Mouse (Mus musculus): ENCODE measurements around the gene Spef2. TPM values are rescaled to one million over a fixed set of nuclear protein-coding genes. Genes with fewer than 3 reads are reported as not detected.
"Not testable (repeated sequence)": the region's sequence is repeated elsewhere in the genome, so short reads cannot be mapped to it uniquely, and the experiment has no call there.

Spef2 gene
- polyA plus RNA-seq, 1 experiment from 2014 or later, result 3.3 TPM

GRCm38 (mm10) chr15:9705830-9706450, 42.7 kb downstream of the Spef2 start:
- H3K27ac ChIP-seq, result no peak overlapping the region
- H3K79me2 ChIP-seq (ENCODE audit: inconsistent target), result no peaks in the 10 kb centered on the region
- no peak overlapping the region for H3K4me3 ChIP-seq (ENCODE audit: inconsistent target)
- WGBS (ENCODE audit: missing documents), result 10% methylated on average over 2 of the region's 2 CpGs
- H3K36me3 ChIP-seq (ENCODE audit: inconsistent target), result no peaks in the 10 kb centered on the region

GRCm38 (mm10) chr15:9701845-9702244, 46.8 kb downstream of the Spef2 start:
- Histone ChIP-seq H3K27ac (no peak overlapping the region), H3K4me3 (ENCODE audit: inconsistent target) (no peak overlapping the region), H3K36me3 (ENCODE audit: inconsistent target) (no peaks in the 10 kb centered on the region), H3K79me2 (ENCODE audit: inconsistent target) (no peaks in the 10 kb centered on the region)

GRCm38 (mm10) chr15:9691721-9692120, 56.9 kb downstream of the Spef2 start:
- H3K4me3 ChIP-seq (ENCODE audit: inconsistent target), result no peak overlapping the region
- H3K27ac ChIP-seq, result no peak overlapping the region
- H3K36me3 ChIP-seq (ENCODE audit: inconsistent target), result no peaks in the 10 kb centered on the region
- H3K79me2 ChIP-seq (ENCODE audit: inconsistent target), result no peaks in the 10 kb centered on the region

GRCm38 (mm10) chr15:9690845-9691244, 57.8 kb downstream of the Spef2 start:
- Histone ChIP-seq H3K36me3 (ENCODE audit: inconsistent target) (no peaks in the 10 kb centered on the region), H3K79me2 (ENCODE audit: inconsistent target) (no peaks in the 10 kb centered on the region), H3K27ac (no peak overlapping the region), H3K4me3 (ENCODE audit: inconsistent target) (no peak overlapping the region)
- WGBS (ENCODE audit: missing documents), result 79% methylated on average over 5 of the region's 5 CpGs

- 93% methylated on average over 1 of the region's 1 CpGs for WGBS (ENCODE audit: missing documents)
- Histone ChIP-seq H3K27ac (no peak overlapping the region), H3K36me3 (ENCODE audit: inconsistent target) (no peaks in the 10 kb centered on the region), H3K4me3 (ENCODE audit: inconsistent target) (no peak overlapping the region), H3K79me2 (ENCODE audit: inconsistent target) (no peaks in the 10 kb centered on the region)
These were observed 58.2 kb downstream of the Spef2 start for GRCm38 (mm10) chr15:9690436-9690835.

GRCm38 (mm10) chr15:9683485-9683884, 65.2 kb downstream of the Spef2 start:
- Histone ChIP-seq H3K79me2 (ENCODE audit: inconsistent target) (no peaks in the 10 kb centered on the region), H3K4me3 (ENCODE audit: inconsistent target) (no peak overlapping the region), H3K27ac (no peak overlapping the region), H3K36me3 (ENCODE audit: inconsistent target) (no peaks in the 10 kb centered on the region)
- WGBS (ENCODE audit: missing documents), result 93% methylated on average over 4 of the region's 4 CpGs

GRCm38 (mm10) chr15:9677343-9678036, 71.2 kb downstream of the Spef2 start:
- Histone ChIP-seq H3K79me2 (ENCODE audit: inconsistent target) (no peaks in the 10 kb centered on the region), H3K36me3 (ENCODE audit: inconsistent target) (no peaks in the 10 kb centered on the region), H3K4me3 (ENCODE audit: inconsistent target) (no peak overlapping the region), H3K27ac (no peak overlapping the region)
- 83% methylated on average over 9 of the region's 9 CpGs for WGBS (ENCODE audit: missing documents)

- no peak overlapping the region for H3K27ac ChIP-seq
- WGBS (ENCODE audit: missing documents), result 80% methylated on average over 4 of the region's 4 CpGs
- H3K36me3 ChIP-seq (ENCODE audit: inconsistent target), result no peaks in the 10 kb centered on the region
- no peaks in the 10 kb centered on the region for H3K79me2 ChIP-seq (ENCODE audit: inconsistent target)
- no peak overlapping the region for H3K4me3 ChIP-seq (ENCODE audit: inconsistent target)
These were observed 80.1 kb downstream of the Spef2 start for GRCm38 (mm10) chr15:9668575-9668974.

GRCm38 (mm10) chr15:9664948-9665347, 83.7 kb downstream of the Spef2 start:
- H3K27ac ChIP-seq, result not testable (repeated sequence)
- WGBS (ENCODE audit: missing documents), result 89% methylated on average over 2 of the region's 2 CpGs

GRCm38 (mm10) chr15:9661215-9661614, 87.5 kb downstream of the Spef2 start:
- 100% methylated on average over 1 of the region's 1 CpGs for WGBS (ENCODE audit: missing documents)

More at GRCm38 (mm10) chr15:9664948-9665347, 83.7 kb downstream of the Spef2 start:
- not testable (repeated sequence) for H3K4me3 ChIP-seq (ENCODE audit: inconsistent target); H3K79me2 ChIP-seq (ENCODE audit: inconsistent target); H3K36me3 ChIP-seq (ENCODE audit: inconsistent target)

GRCm38 (mm10) chr15:9634471-9634870, 114.2 kb downstream of the Spef2 start:
- H3K79me2 ChIP-seq (ENCODE audit: inconsistent target), result no peaks in the 10 kb centered on the region
- no peaks in the 10 kb centered on the region for H3K36me3 ChIP-seq (ENCODE audit: inconsistent target)
- no peak overlapping the region for H3K4me3 ChIP-seq (ENCODE audit: inconsistent target)
- H3K27ac ChIP-seq, result no peak overlapping the region
- 89% methylated on average over 12 of the region's 12 CpGs for WGBS (ENCODE audit: missing documents)

More at GRCm38 (mm10) chr15:9661215-9661614, 87.5 kb downstream of the Spef2 start:
- H3K4me3 ChIP-seq (ENCODE audit: inconsistent target), result no peak overlapping the region
- no peak overlapping the region for H3K27ac ChIP-seq
- H3K79me2 ChIP-seq (ENCODE audit: inconsistent target), result no peaks in the 10 kb centered on the region
- no peaks in the 10 kb centered on the region for H3K36me3 ChIP-seq (ENCODE audit: inconsistent target)

- Histone ChIP-seq H3K79me2 (ENCODE audit: inconsistent target) (no peaks in the 10 kb centered on the region), H3K36me3 (ENCODE audit: inconsistent target) (no peaks in the 10 kb centered on the region), H3K27ac (no peak overlapping the region), H3K4me3 (ENCODE audit: inconsistent target) (no peak overlapping the region)
- 90% methylated on average over 6 of the region's 6 CpGs for WGBS (ENCODE audit: missing documents)
These were observed 117.0 kb downstream of the Spef2 start for GRCm38 (mm10) chr15:9631657-9632056.

- 71% methylated on average over 1 of the region's 1 CpGs for WGBS (ENCODE audit: missing documents)
- Histone ChIP-seq H3K4me3 (ENCODE audit: inconsistent target) (no peak overlapping the region), H3K36me3 (ENCODE audit: inconsistent target) (no peaks in the 10 kb centered on the region), H3K79me2 (ENCODE audit: inconsistent target) (no peaks in the 10 kb centered on the region), H3K27ac (peak overlapping the region; percentile 49)
These were observed 119.0 kb downstream of the Spef2 start for GRCm38 (mm10) chr15:9629660-9630059.

- H3K79me2 ChIP-seq (ENCODE audit: inconsistent target), result no peaks in the 10 kb centered on the region
- H3K4me3 ChIP-seq (ENCODE audit: inconsistent target), result no peak overlapping the region
- WGBS (ENCODE audit: missing documents), result 96% methylated on average over 2 of the region's 2 CpGs
- no peaks in the 10 kb centered on the region for H3K36me3 ChIP-seq (ENCODE audit: inconsistent target)
- no peak overlapping the region for H3K27ac ChIP-seq
These were observed 124.0 kb downstream of the Spef2 start for GRCm38 (mm10) chr15:9624619-9625018.

- Histone ChIP-seq H3K36me3 (ENCODE audit: inconsistent target) (no peaks in the 10 kb centered on the region), H3K4me3 (ENCODE audit: inconsistent target) (no peak overlapping the region), H3K27ac (no peak overlapping the region), H3K79me2 (ENCODE audit: inconsistent target) (no peaks in the 10 kb centered on the region)
- WGBS (ENCODE audit: missing documents), result 70% methylated on average over 4 of the region's 4 CpGs
These were observed 140.5 kb downstream of the Spef2 start for GRCm38 (mm10) chr15:9608177-9608576.

GRCm38 (mm10) chr15:9600088-9600455, 148.6 kb downstream of the Spef2 start:
- Histone ChIP-seq H3K27ac (no peak overlapping the region), H3K36me3 (ENCODE audit: inconsistent target) (no peaks in the 10 kb centered on the region), H3K79me2 (ENCODE audit: inconsistent target) (no peaks in the 10 kb centered on the region), H3K4me3 (ENCODE audit: inconsistent target) (no peak overlapping the region)
- WGBS (ENCODE audit: missing documents), result 95% methylated on average over 6 of the region's 6 CpGs

All from macrophage (primary cell).